Mouse (Mus musculus) intestine, embryonic 15.5 days (tissue): ENCODE measurements at regions not wholly inside any gene's neighbourhood (a gene's known extent, or its start where the extent isn't known, plus 50 kb on each side); places are given as distances from the start of the nearest gene placed in this dataset.

Experiments
- ATAC-seq: fragments of 200-750 bp; cut with Nextera tagmentation; 2 replicates; pipeline ENCODE4 v1.8.0; 2017; ENCODE audit warnings: moderate TSS enrichment, moderate library complexity
- H3K27ac ChIP-seq: fragments of 300-500 bp; sonication (generic); 2 replicates; pipeline ENCODE4 v1.5.1; 2015; ENCODE audit warnings: mild to moderate bottlenecking, inconsistent platforms
- H3K27me3 ChIP-seq: fragments of 300-500 bp; sonication (generic); replicated peaks from 2 replicates; pipeline ENCODE4 v1.6.1; 2015; ENCODE audit warnings: inconsistent platforms
- H3K36me3 ChIP-seq: fragments of 300-500 bp; sonication (generic); 2 replicates; pipeline ENCODE4 v1.6.1; 2015; ENCODE audit warnings: inconsistent platforms
- H3K4me1 ChIP-seq: fragments of 300-500 bp; sonication (generic); replicated peaks from 2 replicates; pipeline ENCODE4 v1.6.1; 2015; ENCODE audit warnings: inconsistent platforms
- H3K4me2 ChIP-seq: fragments of 300-500 bp; sonication (generic); replicated peaks from 2 replicates; pipeline ENCODE4 v1.6.1; 2015; ENCODE audit warnings: mild to moderate bottlenecking, inconsistent platforms
- H3K4me3 ChIP-seq: fragments of 300-500 bp; sonication (generic); replicated peaks from 2 replicates; pipeline ENCODE4 v1.5.1; 2015; ENCODE audit warnings: inconsistent platforms
- H3K9ac ChIP-seq: fragments of 300-500 bp; sonication (generic); 2 replicates; pipeline ENCODE4 v1.6.1; 2015; ENCODE audit warnings: inconsistent platforms
- H3K9me3 ChIP-seq: fragments of 300-500 bp; sonication (generic); 2 replicates; pipeline ENCODE4 v1.6.1; 2016; ENCODE audit warnings: inconsistent platforms
- WGBS: fragments of 180-500 bp; shearing (Covaris S2); methylation state at CpG from one replicate; pipeline ENCODE4 v1.1.7; 2015; 5-methylcytosine and 5-hydroxymethylcytosine counted together

GRCm38 (mm10) chr4:106083546-106083945 lies 232.5 kb upstream of the Usp24 start:
- Histone ChIP-seq H3K9ac (no peak overlapping the region), H3K9me3 (no peaks in the 10 kb centered on the region), H3K36me3 (no peaks in the 10 kb centered on the region), H3K4me1 (no peaks in the 10 kb centered on the region), H3K4me3 (no peak overlapping the region), H3K27ac (no peak overlapping the region), H3K27me3 (no peaks in the 10 kb centered on the region), H3K4me2 (no peak overlapping the region)
- no peak for ATAC-seq

DNA sequence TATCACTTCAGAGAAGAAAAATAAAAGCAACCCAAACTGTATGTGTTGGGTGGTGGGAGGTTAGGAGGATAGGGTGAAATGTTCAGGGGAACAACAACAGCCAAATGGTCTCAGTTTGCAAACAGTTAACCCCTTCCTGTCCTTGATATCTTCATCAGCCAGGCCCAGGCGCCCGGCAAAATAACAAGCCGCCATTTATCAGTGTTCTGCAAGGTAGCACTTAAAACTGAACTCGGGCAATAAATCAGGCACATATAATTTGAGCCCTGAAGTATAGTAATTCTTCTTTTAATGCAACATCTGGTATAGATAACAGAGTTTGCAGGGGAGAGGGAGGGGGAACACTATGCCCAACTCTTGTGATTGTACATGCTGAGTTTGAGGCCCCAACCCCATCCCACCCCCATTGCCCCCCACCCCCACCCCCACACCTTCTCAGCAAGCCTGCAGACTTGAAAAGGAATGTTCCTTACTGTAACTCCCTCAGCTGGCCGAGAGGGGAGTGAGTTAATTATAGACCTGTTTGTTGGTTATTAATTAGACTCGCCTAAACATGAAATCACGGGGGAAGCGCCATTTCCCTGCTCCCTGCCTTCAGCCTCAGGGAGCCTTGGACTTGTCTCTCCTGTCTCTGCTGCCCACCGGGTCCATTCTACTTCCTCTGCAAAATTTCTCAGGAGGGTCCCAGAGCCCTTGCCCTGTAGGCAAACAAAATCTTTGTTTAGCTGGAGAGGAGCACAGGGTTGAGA lies 223.9 kb upstream of the Usp24 start:
- H3K27ac ChIP-seq = no peak overlapping the region
- H3K4me2 ChIP-seq = no peak overlapping the region
- H3K9ac ChIP-seq = no peak overlapping the region
- H3K9me3 ChIP-seq = no peaks in the 10 kb centered on the region
- H3K4me3 ChIP-seq = no peak overlapping the region
- no peaks in the 10 kb centered on the region for H3K4me1 ChIP-seq
- ATAC-seq = no peak
- no peaks in the 10 kb centered on the region for H3K27me3 ChIP-seq
- H3K36me3 ChIP-seq = no peaks in the 10 kb centered on the region
- 57% methylated on average over 9 of the region's 9 CpGs for WGBS

DNA sequence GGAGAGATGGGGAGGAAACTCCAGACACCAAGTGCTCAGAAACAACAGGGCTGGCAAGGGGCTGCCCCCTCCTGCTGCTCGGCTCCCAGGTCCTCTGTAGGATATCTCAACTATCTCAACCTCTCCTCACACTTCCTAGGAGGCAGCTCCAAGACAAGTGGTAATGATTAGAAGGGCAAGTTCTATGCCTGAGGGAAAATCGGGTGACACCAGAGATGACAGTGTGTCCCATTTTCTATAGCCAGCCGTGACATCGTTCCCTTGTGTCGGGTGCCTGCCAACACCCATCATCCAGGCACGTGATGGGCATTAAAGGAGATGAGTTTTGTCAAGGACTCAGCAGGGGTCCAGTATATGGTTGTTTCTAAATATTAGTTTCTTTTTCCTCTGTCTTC lies 223.3 kb upstream of the Usp24 start:
- WGBS = 78% methylated on average over 6 of the region's 6 CpGs
- Histone ChIP-seq H3K27me3 (no peaks in the 10 kb centered on the region), H3K4me3 (no peak overlapping the region), H3K9ac (no peak overlapping the region), H3K27ac (no peak overlapping the region), H3K36me3 (no peaks in the 10 kb centered on the region), H3K9me3 (no peaks in the 10 kb centered on the region), H3K4me2 (no peak overlapping the region), H3K4me1 (no peaks in the 10 kb centered on the region)
- no peak for ATAC-seq

DNA sequence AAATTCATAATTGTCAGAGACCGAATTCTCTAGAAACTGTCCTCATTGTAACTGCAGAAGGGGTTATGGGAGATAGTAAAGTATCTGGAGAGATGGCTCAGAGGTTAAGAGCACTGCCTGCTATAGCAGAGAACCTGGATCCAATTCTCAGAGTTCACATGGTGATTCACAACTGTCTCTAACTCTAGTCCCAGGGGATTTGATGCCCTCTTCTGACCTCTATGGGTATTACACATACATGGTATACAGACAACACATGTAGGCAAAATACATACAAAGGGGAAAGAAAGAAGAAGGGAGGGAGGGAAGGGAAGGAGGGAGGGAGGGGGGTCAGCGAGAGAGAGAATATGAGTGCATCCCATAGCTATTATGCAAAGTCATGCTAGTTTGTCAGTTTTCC lies 222.8 kb upstream of the Usp24 start:
- Histone ChIP-seq H3K9me3 (no peaks in the 10 kb centered on the region), H3K27ac (no peak overlapping the region), H3K4me2 (no peak overlapping the region), H3K4me3 (no peak overlapping the region), H3K9ac (no peak overlapping the region), H3K27me3 (no peaks in the 10 kb centered on the region), H3K36me3 (no peaks in the 10 kb centered on the region), H3K4me1 (no peaks in the 10 kb centered on the region)
- ATAC-seq = no peak
- WGBS = 85% methylated on average over 2 of the region's 2 CpGs

GRCm38 (mm10) chr4:106094882-106095556 lies 221.0 kb upstream of the Usp24 start:
- Histone ChIP-seq H3K9ac (no peak overlapping the region), H3K9me3 (no peaks in the 10 kb centered on the region), H3K27ac (no peak overlapping the region), H3K4me1 (no peaks in the 10 kb centered on the region), H3K4me3 (no peak overlapping the region), H3K4me2 (no peak overlapping the region), H3K36me3 (no peaks in the 10 kb centered on the region), H3K27me3 (no peaks in the 10 kb centered on the region)
- no peak for ATAC-seq
- WGBS = 88% methylated on average over 11 of the region's 11 CpGs

DNA sequence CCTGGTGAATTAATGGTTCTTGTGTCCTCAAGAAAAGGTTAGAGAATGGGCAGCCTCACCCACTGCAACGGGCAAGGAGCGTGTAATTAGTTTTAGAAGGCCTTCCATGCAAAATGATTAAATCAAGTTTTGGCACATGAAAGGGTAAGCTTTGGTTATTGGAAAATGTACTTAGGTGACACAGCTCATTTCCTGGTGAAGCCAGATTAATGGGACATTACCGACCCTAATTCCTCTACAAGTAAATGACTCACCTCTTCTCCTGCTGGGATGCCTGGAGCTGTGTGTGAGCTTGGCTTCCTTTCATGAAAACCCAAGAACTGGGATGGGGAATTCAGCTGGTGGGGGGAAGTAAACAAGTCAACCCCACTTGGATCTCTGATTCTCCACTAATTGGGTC lies 219.9 kb upstream of the Usp24 start:
- ATAC-seq = no peak
- H3K36me3 ChIP-seq = no peaks in the 10 kb centered on the region
- no peaks in the 10 kb centered on the region for H3K9me3 ChIP-seq
- 82% methylated on average over 3 of the region's 3 CpGs for WGBS
- H3K4me3 ChIP-seq = no peak overlapping the region
- H3K27ac ChIP-seq = no peak overlapping the region
- H3K4me2 ChIP-seq = no peak overlapping the region
- no peaks in the 10 kb centered on the region for H3K27me3 ChIP-seq
- no peak overlapping the region for H3K9ac ChIP-seq
- no peaks in the 10 kb centered on the region for H3K4me1 ChIP-seq

DNA sequence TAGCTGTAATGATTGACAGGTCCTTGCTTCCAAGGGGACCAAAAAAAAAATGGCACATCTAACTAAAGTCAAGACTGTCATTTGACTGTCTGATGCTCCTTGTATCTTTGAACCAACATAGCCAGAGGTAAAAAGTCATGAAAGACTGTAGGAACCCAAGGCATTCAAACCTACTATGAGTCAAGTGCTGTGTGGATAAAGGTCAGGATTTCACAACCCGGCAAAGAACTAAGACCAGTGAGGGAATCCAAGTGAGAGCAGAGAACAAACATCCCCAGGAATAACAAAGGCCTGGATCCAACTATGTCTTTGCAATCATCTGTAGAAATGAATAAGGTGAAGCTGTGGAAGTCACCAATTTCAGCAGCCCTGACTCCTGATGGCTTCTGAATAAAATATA lies 218.2 kb upstream of the Usp24 start:
- WGBS = 82% methylated on average over 1 of the region's 1 CpGs
- H3K27ac ChIP-seq = no peak overlapping the region
- H3K4me3 ChIP-seq = no peak overlapping the region
- no peak overlapping the region for H3K9ac ChIP-seq
- no peaks in the 10 kb centered on the region; the same call in 1 of the 2 replicates for H3K4me1 ChIP-seq
- no peaks in the 10 kb centered on the region for H3K27me3 ChIP-seq
- no peak overlapping the region for H3K4me2 ChIP-seq
- H3K9me3 ChIP-seq = no peaks in the 10 kb centered on the region
- no peak for ATAC-seq
- no peaks in the 10 kb centered on the region for H3K36me3 ChIP-seq

DNA sequence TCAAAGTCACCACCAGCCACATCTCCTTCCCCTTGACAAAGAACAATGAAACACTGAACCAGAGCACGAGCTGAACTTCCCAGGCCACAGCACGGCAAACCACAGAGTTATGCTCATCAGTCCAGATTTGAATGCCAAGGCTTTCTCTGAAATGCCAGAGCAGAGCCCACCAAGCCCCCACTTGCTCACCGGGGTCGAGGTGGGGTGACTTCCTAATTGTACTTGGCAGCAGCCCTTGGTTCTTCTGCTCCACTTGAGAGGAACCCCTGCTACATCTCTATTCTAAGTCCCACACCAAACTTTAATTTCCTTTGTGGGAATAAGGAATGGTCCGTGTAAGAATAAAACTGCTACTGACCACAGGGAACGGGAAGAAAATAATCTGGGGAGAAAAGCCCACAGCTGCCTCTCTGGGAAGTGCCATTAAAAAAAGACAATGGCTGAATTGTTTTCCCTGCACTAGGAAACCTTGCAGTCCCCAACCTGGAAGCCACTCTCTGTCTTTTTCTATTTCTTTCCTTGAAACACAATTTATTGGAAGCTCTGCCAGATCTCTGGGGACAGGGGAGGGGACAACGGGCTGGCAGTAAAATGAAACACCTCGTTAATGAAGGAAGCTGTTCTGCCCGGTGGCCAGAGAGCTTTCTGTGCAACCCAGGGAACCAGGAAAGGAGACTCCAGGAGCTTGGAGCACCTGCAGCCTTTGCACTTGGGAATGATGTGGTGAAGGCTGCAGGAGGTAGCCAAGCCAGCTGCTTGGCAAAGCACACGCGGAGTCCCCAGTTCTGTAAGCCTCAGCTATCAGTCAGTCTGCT lies 215.6 kb upstream of the Usp24 start:
- Histone ChIP-seq H3K4me3 (no peak overlapping the region), H3K4me2 (no peak overlapping the region), H3K27ac (no peak overlapping the region), H3K9ac (no peak overlapping the region), H3K36me3 (no peaks in the 10 kb centered on the region), H3K27me3 (no peaks in the 10 kb centered on the region), H3K9me3 (no peaks in the 10 kb centered on the region), H3K4me1 (no peaks in the 10 kb centered on the region; the same call in 1 of the 2 replicates)
- 61% methylated on average over 11 of the region's 11 CpGs for WGBS
- ATAC-seq = no peak

GRCm38 (mm10) chr4:106101904-106102303 lies 214.1 kb upstream of the Usp24 start:
- Histone ChIP-seq H3K9ac (no peak overlapping the region), H3K27me3 (no peaks in the 10 kb centered on the region), H3K4me1 (no peaks in the 10 kb centered on the region; the same call in 1 of the 2 replicates), H3K36me3 (no peaks in the 10 kb centered on the region), H3K4me3 (no peak overlapping the region), H3K9me3 (no peaks in the 10 kb centered on the region), H3K27ac (no peak overlapping the region), H3K4me2 (no peak overlapping the region)
- WGBS = 40% methylated on average over 5 of the region's 5 CpGs
- ATAC-seq = no peak

- no peak overlapping the region for H3K9ac ChIP-seq
- H3K9me3 ChIP-seq = no peaks in the 10 kb centered on the region
- H3K4me1 ChIP-seq = no peaks in the 10 kb centered on the region; the same call in 1 of the 2 replicates
- 59% methylated on average over 7 of the region's 7 CpGs for WGBS
- no peaks in the 10 kb centered on the region for H3K36me3 ChIP-seq
- no peak for ATAC-seq
- no peak overlapping the region for H3K4me3 ChIP-seq
- no peak overlapping the region for H3K4me2 ChIP-seq
- H3K27ac ChIP-seq = no peak overlapping the region
- no peaks in the 10 kb centered on the region for H3K27me3 ChIP-seq
These were observed 213.5 kb upstream of the Usp24 start for GRCm38 (mm10) chr4:106102451-106102977.

- ATAC-seq = no peak
- Histone ChIP-seq H3K4me1 (no peaks in the 10 kb centered on the region; the same call in 1 of the 2 replicates), H3K4me2 (no peak overlapping the region), H3K4me3 (no peak overlapping the region), H3K36me3 (no peaks in the 10 kb centered on the region), H3K9ac (no peak overlapping the region), H3K9me3 (no peaks in the 10 kb centered on the region), H3K27ac (no peak overlapping the region), H3K27me3 (no peaks in the 10 kb centered on the region)
- 69% methylated on average over 11 of the region's 11 CpGs for WGBS
These were observed 212.0 kb upstream of the Usp24 start for GRCm38 (mm10) chr4:106103750-106104635.
